Mouse (Mus musculus): ENCODE measurements at regions not wholly inside any gene's neighbourhood (a gene's known extent, or its start where the extent isn't known, plus 50 kb on each side); places are given as distances from the start of the nearest gene placed in this dataset.

GRCm38 (mm10) chr15:46836297-46836696 lies 6702.1 kb downstream of the 9330182O14Rik start:
- TF ChIP-seq CTCF (conservative IDR thresholded peaks at IDR 0.05): no peak
- no peak overlapping the region for H3K4me3 ChIP-seq
- H3K27ac ChIP-seq: no peak overlapping the region
- no peak for DNase-seq (ENCODE audit: low spot score in 2 of 2)

GRCm38 (mm10) chr15:46838067-46838466 lies 6703.9 kb downstream of the 9330182O14Rik start:
- Histone ChIP-seq H3K4me3 (no peak overlapping the region), H3K27ac (no peak overlapping the region)
- no peak for DNase-seq (ENCODE audit: low spot score in 2 of 2)
- no peak for TF ChIP-seq CTCF (conservative IDR thresholded peaks at IDR 0.05)

- H3K27ac ChIP-seq: no peak overlapping the region
- DNase-seq (ENCODE audit: low spot score in 2 of 2): peak in 1 of 2 experiments; percentile 13
- TF ChIP-seq CTCF (conservative IDR thresholded peaks at IDR 0.05): no peak
- H3K4me3 ChIP-seq: no peak overlapping the region
These were observed 6715.4 kb downstream of the 9330182O14Rik start for GRCm38 (mm10) chr15:46849545-46849944.
